Mouse (Mus musculus): ENCODE data around the gene Suv39h2.

- no peak for TF ChIP-seq POLR2A (IDR thresholded peaks at IDR 0.05; ENCODE audit: control insufficient read depth, extremely low read depth, insufficient read depth, low read length, poor library complexity)
- TF ChIP-seq CTCF (IDR thresholded peaks at IDR 0.05; ENCODE audit: borderline replicate concordance, control insufficient read depth, extremely low read depth, insufficient read depth, low read length, poor library complexity): no peak
Measured at GRCm38 (mm10) chr2:3414241-3414640, 60.6 kb downstream of the Suv39h2 start.

Data from thymus, adult 2 months (tissue).